Mouse (Mus musculus): ENCODE results near the gene Auts2. TPM values are rescaled to one million over a fixed set of nuclear protein-coding genes. Genes with fewer than 3 reads are reported as not detected.

Auts2 gene
- polyA plus RNA-seq, 1 experiment from 2014 or later = 69.8 TPM

DNA sequence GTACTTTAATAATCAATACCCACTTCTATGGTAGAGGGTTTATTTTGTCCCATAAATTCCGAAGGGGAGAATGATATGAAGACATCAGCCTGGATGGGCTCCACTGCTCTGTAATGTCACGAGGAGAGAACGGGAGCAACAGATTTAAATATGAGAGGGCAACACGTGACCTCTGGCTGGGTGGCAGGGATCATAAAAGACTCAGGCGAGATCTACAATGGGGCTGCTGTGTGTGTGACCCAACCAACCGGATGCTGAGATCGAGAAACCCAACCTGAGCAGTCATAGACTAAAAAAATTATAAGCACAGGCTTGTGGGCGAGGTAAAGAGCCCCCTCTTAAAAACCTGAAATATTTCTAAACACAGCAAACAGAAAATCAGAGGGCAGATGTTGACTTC lies 753.5 kb downstream of the Auts2 start:
- Histone ChIP-seq H3K4me1 (peaks cover 42% of the 10 kb centered on the region), H3K9me3 (no peaks in the 10 kb centered on the region), H3K27ac (no peak overlapping the region), H3K4me2 (no peak overlapping the region), H3K36me3 (no peaks in the 10 kb centered on the region), H3K4me3 (no peak overlapping the region), H3K9ac (no peak overlapping the region), H3K27me3 (no peaks in the 10 kb centered on the region)
- WGBS = 55% methylated on average over 8 of the region's 8 CpGs
- no peak for ATAC-seq (ENCODE audit: insufficient number of reproducible peaks, insufficient read depth, low FRiP score, low TSS enrichment, low read depth)

DNA sequence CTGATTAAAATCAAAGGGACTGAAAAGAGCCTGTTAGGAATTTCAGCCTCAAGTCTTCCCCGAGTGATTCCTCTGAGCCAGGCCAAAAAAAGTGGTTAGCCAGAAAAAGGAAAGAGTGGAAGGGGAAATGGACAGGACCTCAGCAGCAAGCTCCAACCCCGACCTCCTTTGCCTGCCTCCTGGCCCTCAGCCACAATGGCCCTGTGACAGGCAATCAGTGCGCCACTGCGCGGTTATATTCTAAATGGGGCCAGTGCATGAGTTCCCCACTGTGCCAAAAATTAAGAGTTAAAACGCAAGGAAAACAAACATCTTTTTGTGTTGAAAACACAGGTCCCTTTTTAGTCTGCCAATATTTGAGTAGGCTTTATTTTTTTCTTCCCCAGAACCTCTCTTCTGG lies 755.1 kb downstream of the Auts2 start:
- Histone ChIP-seq H3K9me3 (no peaks in the 10 kb centered on the region), H3K36me3 (no peaks in the 10 kb centered on the region), H3K27ac (peak overlapping the region; percentile 57; the same call in 1 of the 2 replicates), H3K4me2 (no peak overlapping the region), H3K9ac (no peak overlapping the region), H3K27me3 (no peaks in the 10 kb centered on the region), H3K4me3 (no peak overlapping the region), H3K4me1 (peaks cover 38% of the 10 kb centered on the region)
- no peak for ATAC-seq (ENCODE audit: insufficient number of reproducible peaks, insufficient read depth, low FRiP score, low TSS enrichment, low read depth)
- 26% methylated on average over 6 of the region's 6 CpGs for WGBS

DNA sequence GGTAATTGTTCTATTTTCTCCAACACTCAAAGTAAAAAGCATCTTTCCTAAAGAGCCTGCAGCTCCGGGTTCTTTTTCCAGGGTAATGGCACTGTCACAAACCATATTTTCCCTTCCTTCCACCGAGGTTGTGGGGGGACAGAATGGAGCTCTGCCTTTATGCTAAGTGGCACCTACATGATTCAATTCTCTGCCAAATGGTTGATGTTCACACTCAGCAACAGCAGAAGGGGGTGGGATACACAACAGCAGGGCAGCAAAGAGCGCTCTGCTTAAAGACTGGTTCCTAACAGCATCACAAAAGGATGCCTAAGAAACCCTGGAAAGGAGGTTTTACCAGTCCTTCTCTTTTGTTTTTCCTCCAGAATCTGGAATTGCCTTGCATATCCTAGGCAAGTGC lies 759.9 kb downstream of the Auts2 start:
- Histone ChIP-seq H3K4me2 (no peak overlapping the region), H3K27ac (no peak overlapping the region), H3K27me3 (no peaks in the 10 kb centered on the region), H3K4me3 (no peak overlapping the region), H3K9me3 (no peaks in the 10 kb centered on the region), H3K9ac (no peak overlapping the region), H3K4me1 (peaks cover 33% of the 10 kb centered on the region), H3K36me3 (no peaks in the 10 kb centered on the region)
- no peak for ATAC-seq (ENCODE audit: insufficient number of reproducible peaks, insufficient read depth, low FRiP score, low TSS enrichment, low read depth)
- 59% methylated on average over 3 of the region's 3 CpGs for WGBS

DNA sequence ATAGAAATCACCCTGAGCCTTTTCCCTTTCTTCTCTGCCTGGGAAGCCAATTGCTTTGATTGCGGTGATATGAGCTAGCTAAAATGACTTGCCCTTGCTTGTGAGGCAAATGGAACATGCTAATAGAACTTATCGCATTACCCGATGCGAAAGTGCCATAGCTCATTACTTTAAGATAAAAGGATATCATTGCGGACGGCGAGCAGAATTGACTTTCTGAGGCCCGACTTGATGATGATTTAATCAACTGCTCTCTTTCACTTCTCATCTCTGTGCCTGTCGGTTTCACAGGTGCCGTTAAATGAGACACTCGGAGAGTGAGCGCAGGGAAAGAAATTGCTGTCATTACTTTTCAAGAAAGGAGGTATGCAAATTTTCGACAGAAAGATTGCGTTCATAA lies 762.1 kb downstream of the Auts2 start:
- Histone ChIP-seq H3K27ac (no peak overlapping the region), H3K4me1 (peaks cover 21% of the 10 kb centered on the region), H3K4me2 (no peak overlapping the region), H3K9me3 (no peaks in the 10 kb centered on the region), H3K4me3 (no peak overlapping the region), H3K9ac (no peak overlapping the region), H3K36me3 (no peaks in the 10 kb centered on the region), H3K27me3 (no peaks in the 10 kb centered on the region)
- WGBS = 73% methylated on average over 14 of the region's 14 CpGs
- ATAC-seq (ENCODE audit: insufficient number of reproducible peaks, insufficient read depth, low FRiP score, low TSS enrichment, low read depth) = no peak

DNA sequence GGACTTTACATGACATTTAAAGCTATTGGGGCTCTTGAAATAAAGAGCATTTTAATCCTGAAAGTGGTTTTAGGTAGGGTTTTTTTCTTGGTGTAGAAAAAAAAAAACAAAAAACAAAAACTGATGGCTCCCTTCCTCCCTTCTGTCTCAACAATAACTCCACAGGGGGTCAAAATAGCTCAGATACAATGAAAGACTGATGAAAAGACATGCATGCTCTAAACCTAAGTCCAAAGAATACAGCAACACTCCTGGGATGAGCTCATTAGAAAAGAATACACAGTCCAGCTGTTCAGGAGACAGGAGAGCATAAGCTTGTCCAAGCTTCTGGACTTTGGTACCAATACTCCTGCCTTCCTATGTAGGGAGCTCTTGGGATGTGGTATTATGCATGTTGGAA lies 764.0 kb downstream of the Auts2 start:
- H3K4me3 ChIP-seq = no peak overlapping the region
- no peak overlapping the region for H3K27ac ChIP-seq
- no peak overlapping the region for H3K9ac ChIP-seq
- peaks cover 36% of the 10 kb centered on the region for H3K4me1 ChIP-seq
- ATAC-seq (ENCODE audit: insufficient number of reproducible peaks, insufficient read depth, low FRiP score, low TSS enrichment, low read depth) = no peak
- H3K4me2 ChIP-seq = no peak overlapping the region
- no peaks in the 10 kb centered on the region for H3K27me3 ChIP-seq
- H3K9me3 ChIP-seq = no peaks in the 10 kb centered on the region
- no peaks in the 10 kb centered on the region for H3K36me3 ChIP-seq

DNA sequence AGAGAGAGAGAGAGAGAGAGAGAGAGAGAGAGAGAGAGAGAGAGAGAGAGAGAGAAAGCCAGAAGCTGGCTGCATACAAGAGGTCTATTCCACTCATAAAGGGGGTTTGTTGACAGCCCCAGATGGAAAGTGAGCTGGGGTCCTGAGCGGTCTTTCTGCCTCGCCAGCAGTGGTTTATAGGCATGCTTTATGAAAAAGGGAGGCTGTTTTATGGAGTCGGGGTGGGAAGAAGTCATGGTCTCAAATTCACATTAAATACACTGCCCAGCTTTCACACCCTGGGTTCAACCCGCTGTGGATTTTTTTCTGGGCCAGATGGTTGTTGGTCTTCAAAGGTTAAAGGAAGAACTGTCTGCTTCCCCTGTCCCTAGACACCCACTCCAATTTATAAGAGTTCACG lies 767.5 kb downstream of the Auts2 start:
- 73% methylated on average over 5 of the region's 5 CpGs for WGBS
- Histone ChIP-seq H3K4me2 (no peak overlapping the region), H3K4me1 (peaks cover 28% of the 10 kb centered on the region), H3K4me3 (no peak overlapping the region), H3K27ac (peak overlapping the region; percentile 60; the same call in 1 of the 2 replicates), H3K27me3 (no peaks in the 10 kb centered on the region), H3K9me3 (no peaks in the 10 kb centered on the region), H3K36me3 (no peaks in the 10 kb centered on the region), H3K9ac (no peak overlapping the region)
- peak; percentile 15; the same call in 1 of the 2 replicates for ATAC-seq (ENCODE audit: insufficient number of reproducible peaks, insufficient read depth, low FRiP score, low TSS enrichment, low read depth)

DNA sequence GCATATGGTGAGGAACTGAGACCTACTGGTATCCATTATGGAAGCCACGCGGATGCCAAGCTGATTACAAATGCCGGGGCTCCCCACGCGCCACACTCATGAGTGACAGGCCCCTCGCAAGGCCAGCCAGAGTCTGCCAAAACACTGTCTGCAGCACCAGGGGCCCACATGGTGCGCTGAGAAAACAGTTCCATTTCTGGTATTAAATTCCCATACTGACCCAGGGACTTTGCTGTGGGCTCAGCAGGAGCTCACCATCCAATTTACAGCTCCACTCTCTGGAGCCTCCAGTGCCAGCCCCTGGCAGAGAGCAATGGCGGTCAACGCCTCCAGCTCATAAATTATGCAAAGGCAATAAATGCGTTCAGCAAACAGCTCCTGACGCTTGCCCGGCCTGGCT lies 767.9 kb downstream of the Auts2 start:
- Histone ChIP-seq H3K36me3 (no peaks in the 10 kb centered on the region), H3K9me3 (no peaks in the 10 kb centered on the region), H3K4me3 (no peak overlapping the region), H3K27ac (peak overlapping the region; percentile 60), H3K4me2 (no peak overlapping the region), H3K27me3 (no peaks in the 10 kb centered on the region), H3K4me1 (peaks cover 23% of the 10 kb centered on the region), H3K9ac (no peak overlapping the region)
- 45% methylated on average over 12 of the region's 12 CpGs for WGBS
- peak; percentile 52; the same call in 1 of the 2 replicates for ATAC-seq (ENCODE audit: insufficient number of reproducible peaks, insufficient read depth, low FRiP score, low TSS enrichment, low read depth)

DNA sequence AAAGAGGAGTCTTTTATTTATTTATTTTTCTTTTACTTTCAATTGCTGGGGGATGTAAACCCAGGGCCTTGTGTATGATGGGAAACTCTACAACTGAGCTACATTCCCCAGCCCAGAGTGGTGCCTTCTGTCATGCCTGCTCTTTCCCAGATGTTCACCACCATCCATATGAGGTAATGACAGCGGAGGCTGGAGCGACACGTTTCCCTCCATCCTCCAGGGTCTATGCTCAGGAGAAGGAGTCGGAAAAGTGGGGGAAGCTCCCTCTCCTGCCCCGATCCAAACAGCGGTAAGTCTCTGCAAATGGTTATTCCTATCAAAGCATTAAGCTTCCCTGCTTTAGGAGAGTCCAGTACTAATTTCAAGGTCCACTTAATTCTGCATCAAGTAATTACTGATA lies 768.4 kb downstream of the Auts2 start:
- no peak overlapping the region for H3K4me2 ChIP-seq
- H3K27ac ChIP-seq = peak overlapping the region; percentile 60; the same call in 1 of the 2 replicates
- no peaks in the 10 kb centered on the region for H3K9me3 ChIP-seq
- no peak overlapping the region for H3K4me3 ChIP-seq
- H3K4me1 ChIP-seq = peaks cover 23% of the 10 kb centered on the region
- H3K36me3 ChIP-seq = no peaks in the 10 kb centered on the region
- H3K9ac ChIP-seq = no peak overlapping the region
- WGBS = 69% methylated on average over 6 of the region's 6 CpGs
- H3K27me3 ChIP-seq = no peaks in the 10 kb centered on the region
- no peak for ATAC-seq (ENCODE audit: insufficient number of reproducible peaks, insufficient read depth, low FRiP score, low TSS enrichment, low read depth)

DNA sequence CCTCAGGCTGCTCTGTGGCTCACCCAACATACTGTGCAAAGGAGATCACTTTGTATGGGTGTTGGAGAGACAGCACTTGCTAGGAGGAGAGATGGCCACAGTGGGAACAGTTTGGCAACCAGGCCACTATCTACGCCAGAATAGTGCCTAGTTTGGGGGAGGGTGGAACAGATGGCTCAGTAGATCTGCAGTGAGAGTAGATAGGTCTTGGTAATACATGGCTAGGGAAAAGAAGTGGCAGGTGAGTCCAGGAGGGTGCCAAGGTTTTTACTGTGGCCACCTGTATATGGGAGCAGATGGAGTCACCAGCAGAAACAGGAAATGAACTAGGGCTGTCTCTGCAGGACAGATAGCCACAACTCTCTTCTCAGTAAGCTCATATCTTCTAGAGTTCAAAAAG lies 770.5 kb downstream of the Auts2 start:
- H3K9ac ChIP-seq = no peak overlapping the region
- ATAC-seq (ENCODE audit: insufficient number of reproducible peaks, insufficient read depth, low FRiP score, low TSS enrichment, low read depth) = no peak
- no peak overlapping the region for H3K4me3 ChIP-seq
- peaks cover 22% of the 10 kb centered on the region for H3K4me1 ChIP-seq
- WGBS = 97% methylated on average over 1 of the region's 1 CpGs
- no peak overlapping the region for H3K4me2 ChIP-seq
- no peak overlapping the region for H3K27ac ChIP-seq
- H3K27me3 ChIP-seq = no peaks in the 10 kb centered on the region
- H3K9me3 ChIP-seq = no peaks in the 10 kb centered on the region
- no peaks in the 10 kb centered on the region for H3K36me3 ChIP-seq

DNA sequence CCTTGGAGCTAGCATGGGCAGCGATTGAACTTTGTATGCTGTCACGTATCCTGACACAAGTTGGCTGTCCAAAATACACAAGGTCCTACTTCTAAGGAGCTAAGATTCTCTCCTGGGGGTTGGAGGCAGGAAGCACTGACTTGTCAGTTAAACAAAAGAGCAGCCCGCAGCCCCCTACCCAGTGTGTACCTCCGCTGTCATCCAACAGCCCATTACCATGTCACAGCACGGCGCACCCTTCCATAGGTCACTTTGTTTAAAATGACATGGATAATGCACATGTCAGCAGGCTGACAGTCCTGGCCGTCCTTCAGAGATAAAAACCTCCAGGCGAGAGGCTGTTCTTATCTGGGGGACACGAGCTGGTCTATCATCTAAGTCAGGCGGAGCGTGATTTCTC lies 773.9 kb downstream of the Auts2 start:
- Histone ChIP-seq H3K36me3 (no peaks in the 10 kb centered on the region), H3K4me2 (no peak overlapping the region), H3K9ac (no peak overlapping the region), H3K27me3 (no peaks in the 10 kb centered on the region), H3K4me3 (no peak overlapping the region), H3K9me3 (no peaks in the 10 kb centered on the region), H3K27ac (no peak overlapping the region), H3K4me1 (peaks cover 7% of the 10 kb centered on the region)
- 66% methylated on average over 11 of the region's 11 CpGs for WGBS
- no peak for ATAC-seq (ENCODE audit: insufficient number of reproducible peaks, insufficient read depth, low FRiP score, low TSS enrichment, low read depth)

DNA sequence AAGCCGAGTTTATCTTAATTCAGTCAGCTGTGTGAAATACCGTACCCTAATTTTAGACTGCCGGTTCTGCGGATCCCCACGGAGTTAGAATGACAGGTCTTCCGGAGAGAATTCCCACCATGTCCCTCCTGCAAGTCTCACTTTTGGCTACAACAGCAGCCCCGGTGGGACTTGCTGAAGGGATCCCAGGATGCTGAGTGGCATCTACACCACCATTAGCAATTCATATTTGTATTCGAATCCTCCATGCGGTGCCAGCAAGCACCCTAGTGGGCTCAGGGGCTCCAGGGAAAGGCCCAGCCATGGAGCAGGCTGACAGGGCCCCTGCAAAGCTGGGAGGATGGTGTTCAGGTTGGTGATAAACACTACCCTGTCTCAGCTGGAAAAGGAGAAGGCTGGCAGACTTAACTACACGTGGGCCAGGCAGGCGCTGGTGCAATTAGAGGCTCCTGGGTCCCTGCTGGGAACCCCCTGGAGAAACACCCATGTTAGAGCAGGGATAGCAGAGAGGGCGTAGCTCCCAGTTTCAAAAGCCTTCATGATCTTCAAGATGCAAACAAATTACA lies 775.4 kb downstream of the Auts2 start:
- Histone ChIP-seq H3K27ac (no peak overlapping the region), H3K4me1 (peaks cover 7% of the 10 kb centered on the region), H3K36me3 (no peaks in the 10 kb centered on the region), H3K4me2 (no peak overlapping the region), H3K27me3 (no peaks in the 10 kb centered on the region), H3K9me3 (no peaks in the 10 kb centered on the region), H3K4me3 (no peak overlapping the region), H3K9ac (no peak overlapping the region)
- no peak for ATAC-seq (ENCODE audit: insufficient number of reproducible peaks, insufficient read depth, low FRiP score, low TSS enrichment, low read depth)
- 67% methylated on average over 12 of the region's 12 CpGs for WGBS

DNA sequence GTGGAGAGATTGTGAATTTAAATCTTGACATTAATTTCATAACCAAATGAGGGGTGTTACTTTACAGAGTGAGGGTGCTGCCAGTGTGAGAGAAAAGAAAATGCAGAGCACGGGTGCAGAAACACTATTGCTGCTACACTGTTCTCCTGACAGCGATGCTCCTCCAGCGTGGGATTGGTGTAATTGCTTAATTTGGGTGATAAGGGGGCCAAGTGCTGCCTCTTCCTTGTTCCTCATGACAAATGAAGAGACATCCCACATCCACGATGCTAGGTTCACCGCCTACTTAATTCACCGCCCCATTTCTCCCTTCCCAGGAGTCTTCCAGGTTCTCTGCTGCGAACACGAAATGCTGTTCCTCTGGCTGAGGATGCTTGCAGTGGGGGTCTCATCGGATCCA lies 776.0 kb downstream of the Auts2 start:
- WGBS = 83% methylated on average over 9 of the region's 9 CpGs
- Histone ChIP-seq H3K36me3 (no peaks in the 10 kb centered on the region), H3K27me3 (no peaks in the 10 kb centered on the region), H3K9ac (no peak overlapping the region), H3K9me3 (no peaks in the 10 kb centered on the region), H3K27ac (no peak overlapping the region), H3K4me3 (no peak overlapping the region), H3K4me2 (no peak overlapping the region), H3K4me1 (peaks cover 7% of the 10 kb centered on the region)
- no peak for ATAC-seq (ENCODE audit: insufficient number of reproducible peaks, insufficient read depth, low FRiP score, low TSS enrichment, low read depth)
